Mouse (Mus musculus): ENCODE measurements around the gene Vamp3. TPM values are rescaled to one million over a fixed set of nuclear protein-coding genes. Genes with fewer than 3 reads are reported as not detected.
"Not testable (repeated sequence)": the region's sequence is repeated elsewhere in the genome, so short reads cannot be mapped to it uniquely, and the experiment has no call there.

The Vamp3 gene
- polyA plus RNA-seq, 1 experiment: 55.8 TPM

DNA sequence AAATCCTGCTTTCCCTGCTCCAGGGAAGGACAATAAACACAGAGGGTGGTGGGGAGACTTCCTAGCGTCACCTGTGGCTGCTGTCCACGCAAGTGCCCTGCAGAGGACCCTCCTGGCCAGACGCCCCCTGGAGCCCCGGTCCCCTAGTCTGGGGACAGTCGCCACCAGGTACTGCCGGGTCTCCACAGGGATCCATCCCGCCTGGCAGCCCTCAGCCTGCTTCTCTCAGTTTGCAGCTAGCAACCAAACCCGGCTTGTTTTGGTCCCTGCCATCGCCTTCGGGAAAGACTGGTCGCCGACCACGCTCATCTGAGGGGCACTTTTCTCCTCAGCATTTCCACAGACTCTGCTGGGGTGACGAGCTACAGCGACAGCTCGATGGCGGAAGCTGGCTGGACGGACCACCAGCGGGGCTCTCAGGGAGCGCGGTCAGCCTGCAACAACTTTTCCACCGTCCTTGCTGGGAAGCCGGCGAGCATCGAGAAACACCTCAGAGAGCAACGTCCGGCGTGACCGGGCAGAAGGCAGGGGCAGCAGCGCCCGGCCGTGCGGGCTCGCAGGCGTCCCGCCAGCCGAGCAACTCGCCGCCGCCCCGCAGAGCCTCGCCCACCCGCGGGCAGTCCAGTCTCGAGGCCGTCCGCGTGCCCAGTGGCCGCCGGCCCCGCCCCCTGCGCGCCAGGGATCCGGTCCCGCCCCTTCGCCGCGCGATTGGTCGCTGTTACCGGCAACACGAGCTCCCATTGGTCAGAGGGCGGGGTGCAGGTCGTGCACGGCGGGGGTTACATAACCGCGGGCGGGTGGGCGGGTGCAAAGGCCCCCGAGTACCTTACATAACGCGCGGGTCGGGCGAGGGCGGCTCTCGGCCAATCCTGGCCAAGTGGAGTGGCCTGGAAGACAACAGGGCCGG, 13.5 kb downstream of the Vamp3 start, which contains the start of gene Per3:
Per3 (minus strand) TSS at position 629 of the 907 bp plus-strand sequence.
- TF ChIP-seq POLR2A (IDR thresholded peaks at IDR 0.05; ENCODE audit: borderline replicate concordance, extremely low read depth, insufficient read depth, insufficient read length, poor library complexity, severe bottlenecking): peak; percentile 73
- TF ChIP-seq CTCF (IDR thresholded peaks at IDR 0.05; ENCODE audit: borderline replicate concordance, extremely low read depth, insufficient read depth, insufficient read length): no peak
- DNase-seq (ENCODE audit: low read depth): peak; percentile 96

DNA sequence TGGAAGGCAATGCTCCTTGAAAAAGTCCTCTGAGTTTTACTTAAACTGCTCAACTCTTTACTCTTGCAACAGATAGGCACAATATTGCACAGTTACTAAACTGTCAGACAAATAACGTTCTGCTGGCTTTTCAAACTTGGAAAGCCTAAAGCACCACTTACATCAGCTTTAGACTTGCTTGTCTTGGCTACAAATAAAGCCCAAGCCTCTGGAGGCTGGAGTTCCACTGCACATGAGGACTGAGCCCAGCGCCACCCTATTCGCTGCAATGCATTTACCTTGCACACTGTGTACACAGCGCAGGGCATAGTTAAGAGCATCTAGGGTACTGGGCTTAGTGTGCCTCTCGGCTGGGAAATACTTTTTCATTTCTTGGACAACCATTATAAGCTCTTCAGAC, 14.5 kb downstream of the Vamp3 start:
- peak; percentile 5 for DNase-seq (ENCODE audit: low read depth)
- no peak for TF ChIP-seq CTCF (IDR thresholded peaks at IDR 0.05; ENCODE audit: borderline replicate concordance, extremely low read depth, insufficient read depth, insufficient read length)
- no peak for TF ChIP-seq POLR2A (IDR thresholded peaks at IDR 0.05; ENCODE audit: borderline replicate concordance, extremely low read depth, insufficient read depth, insufficient read length, poor library complexity, severe bottlenecking)

DNA sequence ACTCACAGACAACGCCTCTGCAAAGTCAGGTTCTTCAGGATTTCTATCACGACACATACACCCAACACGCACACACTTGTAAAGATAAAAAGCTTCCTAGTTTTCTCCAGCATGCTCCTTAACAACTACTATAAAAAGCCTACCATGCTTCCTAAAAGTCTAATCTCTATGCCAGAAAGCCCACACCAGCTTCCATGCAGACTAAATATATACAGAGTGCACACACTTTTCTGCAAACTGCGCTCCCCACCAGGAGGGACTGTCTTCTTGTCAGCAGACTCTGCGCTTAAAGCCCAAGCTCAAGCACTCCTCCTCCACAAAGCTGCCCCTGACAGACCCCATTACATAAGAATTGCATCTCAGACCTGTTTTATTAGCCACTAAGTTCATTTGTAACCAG, 16.3 kb downstream of the Vamp3 start:
- TF ChIP-seq CTCF (IDR thresholded peaks at IDR 0.05; ENCODE audit: borderline replicate concordance, extremely low read depth, insufficient read depth, insufficient read length) (no peak), POLR2A (IDR thresholded peaks at IDR 0.05; ENCODE audit: borderline replicate concordance, extremely low read depth, insufficient read depth, insufficient read length, poor library complexity, severe bottlenecking) (no peak)
- no peak for DNase-seq (ENCODE audit: low read depth)

DNA sequence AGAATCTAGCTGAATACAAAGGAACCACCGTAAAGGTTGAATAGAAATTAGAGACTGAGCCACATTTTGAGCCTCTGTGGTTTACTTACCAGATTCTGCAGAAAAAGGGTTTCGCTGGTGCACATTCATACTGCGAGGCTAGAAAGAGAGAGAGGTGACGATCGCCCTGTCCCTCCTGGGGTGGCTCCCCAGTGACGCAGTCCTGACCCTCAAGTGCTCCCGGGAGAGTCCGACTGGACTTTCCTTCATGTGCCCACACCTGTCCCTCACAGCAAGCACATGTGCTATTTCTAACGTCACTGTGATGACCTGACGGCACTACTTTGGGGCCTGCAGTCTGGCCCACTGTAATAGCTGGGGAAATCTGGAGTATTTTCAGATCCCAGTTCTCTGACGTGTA, 20.0 kb downstream of the Vamp3 start:
- TF ChIP-seq POLR2A (IDR thresholded peaks at IDR 0.05; ENCODE audit: borderline replicate concordance, extremely low read depth, insufficient read depth, insufficient read length, poor library complexity, severe bottlenecking) (no peak), CTCF (IDR thresholded peaks at IDR 0.05; ENCODE audit: borderline replicate concordance, extremely low read depth, insufficient read depth, insufficient read length) (no peak)
- DNase-seq (ENCODE audit: low read depth): no peak

DNA sequence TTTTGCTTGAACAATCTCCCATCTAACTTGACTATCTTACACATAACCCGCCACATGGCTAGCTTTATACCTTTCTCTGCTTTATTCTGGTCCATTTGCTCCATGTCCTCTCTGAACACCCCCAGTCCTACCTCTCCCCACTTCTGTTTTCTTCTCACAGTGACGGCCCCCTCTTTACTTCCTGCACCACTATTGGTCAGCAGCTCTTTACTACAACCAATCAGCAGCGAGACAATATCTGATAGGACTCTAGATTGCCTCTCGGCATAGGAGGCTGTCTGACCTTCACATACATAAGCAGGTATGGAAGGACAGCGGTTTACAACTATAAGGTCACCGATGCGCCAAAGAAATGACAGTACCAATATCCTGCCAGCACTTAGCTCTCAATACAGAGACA, 21.2 kb downstream of the Vamp3 start:
- DNase-seq (ENCODE audit: low read depth): no peak
- TF ChIP-seq CTCF (IDR thresholded peaks at IDR 0.05; ENCODE audit: borderline replicate concordance, extremely low read depth, insufficient read depth, insufficient read length): no peak
- TF ChIP-seq POLR2A (IDR thresholded peaks at IDR 0.05; ENCODE audit: borderline replicate concordance, extremely low read depth, insufficient read depth, insufficient read length, poor library complexity, severe bottlenecking): no peak

DNA sequence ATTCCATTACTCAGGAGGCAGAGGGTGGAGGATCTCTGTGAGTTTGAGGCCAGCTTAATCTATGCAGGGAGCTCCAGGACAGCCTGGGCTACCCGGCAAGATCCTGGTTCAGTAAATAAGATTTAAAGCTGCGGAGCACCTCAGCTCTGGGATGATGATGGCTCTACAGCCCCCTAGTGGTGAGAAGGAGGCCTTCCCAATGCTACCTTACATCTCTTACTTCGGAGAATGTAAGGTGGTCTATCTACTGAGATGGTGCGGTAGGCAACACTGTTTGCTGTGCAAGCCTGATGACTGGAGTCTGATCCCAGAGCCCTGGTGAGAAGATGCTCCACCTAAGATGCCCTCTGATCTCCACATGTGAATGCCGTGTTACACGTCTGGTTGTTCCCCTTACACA, 30.8 kb downstream of the Vamp3 start:
- DNase-seq (ENCODE audit: low read depth): peak; percentile 68

DNA sequence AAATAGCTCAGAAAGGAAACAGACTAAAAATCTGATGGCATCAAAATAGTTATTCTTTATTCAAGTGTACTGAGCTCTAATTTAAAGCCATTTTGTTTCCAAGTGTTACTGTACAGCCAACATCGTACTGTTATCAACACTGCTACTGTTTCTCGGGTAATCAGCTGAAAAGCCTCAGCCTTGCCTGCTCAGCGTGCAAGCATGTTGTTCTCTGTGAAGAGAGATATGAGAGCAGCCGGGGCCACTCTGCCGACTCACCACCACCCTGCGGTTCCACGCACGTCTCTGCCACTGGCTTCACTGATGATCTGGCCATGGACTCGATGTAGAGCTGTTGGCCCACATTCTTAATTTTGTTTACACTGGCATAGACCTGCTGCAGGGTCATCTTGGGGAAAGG, 33.6 kb downstream of the Vamp3 start:
- TF ChIP-seq CTCF (IDR thresholded peaks at IDR 0.05; ENCODE audit: borderline replicate concordance, extremely low read depth, insufficient read depth, insufficient read length): no peak
- no peak for TF ChIP-seq POLR2A (IDR thresholded peaks at IDR 0.05; ENCODE audit: borderline replicate concordance, extremely low read depth, insufficient read depth, insufficient read length, poor library complexity, severe bottlenecking)
- no peak for DNase-seq (ENCODE audit: low read depth)

More for the DNA sequence above, 30.8 kb downstream of the Vamp3 start:
- no peak for TF ChIP-seq POLR2A (IDR thresholded peaks at IDR 0.05; ENCODE audit: borderline replicate concordance, extremely low read depth, insufficient read depth, insufficient read length, poor library complexity, severe bottlenecking)
- peak; percentile 85; the same call in 1 of the 2 replicates for TF ChIP-seq CTCF (IDR thresholded peaks at IDR 0.05; ENCODE audit: borderline replicate concordance, extremely low read depth, insufficient read depth, insufficient read length)

DNA sequence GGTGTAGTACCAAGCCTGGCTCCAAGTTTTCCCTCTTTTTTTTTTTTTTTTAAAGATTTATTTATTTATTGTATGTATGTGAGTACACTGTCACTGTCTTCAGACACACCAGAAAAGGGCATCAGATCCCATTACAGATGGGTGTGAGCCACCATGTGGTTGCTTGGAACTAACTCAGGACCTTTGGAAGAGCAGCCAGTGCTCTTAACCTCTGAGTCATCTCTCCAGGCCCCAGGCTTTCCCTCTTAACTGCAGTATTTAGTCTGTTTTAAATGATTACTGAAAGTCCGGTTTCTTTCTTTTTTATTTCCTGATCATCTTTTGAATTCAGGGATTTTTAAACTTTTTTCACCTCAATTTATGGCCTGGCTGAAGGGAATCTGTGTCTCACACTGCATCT, 40.4 kb downstream of the Vamp3 start:
- not testable (repeated sequence) for DNase-seq (ENCODE audit: low read depth)

DNA sequence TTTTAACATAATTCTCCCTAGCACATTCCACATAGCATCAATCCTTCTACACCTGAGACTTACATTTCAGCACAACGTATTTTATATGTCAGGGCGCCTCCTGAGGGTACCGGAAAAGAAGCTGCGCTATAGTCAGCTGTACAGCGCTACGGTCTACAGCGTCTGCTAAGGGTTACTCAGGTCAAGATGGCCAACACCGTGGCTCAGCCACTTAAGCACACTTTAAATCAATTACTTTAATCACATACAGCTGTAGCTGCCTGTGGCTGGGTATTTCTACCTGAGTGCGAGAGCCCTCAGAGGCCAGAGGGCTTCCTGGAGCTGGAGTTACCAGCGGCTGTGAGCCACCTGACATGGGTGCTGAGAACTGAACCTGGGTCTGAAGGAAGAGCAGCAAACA, 41.8 kb downstream of the Vamp3 start:
- TF ChIP-seq POLR2A (IDR thresholded peaks at IDR 0.05; ENCODE audit: borderline replicate concordance, extremely low read depth, insufficient read depth, insufficient read length, poor library complexity, severe bottlenecking): no peak
- no peak for TF ChIP-seq CTCF (IDR thresholded peaks at IDR 0.05; ENCODE audit: borderline replicate concordance, extremely low read depth, insufficient read depth, insufficient read length)
- DNase-seq (ENCODE audit: low read depth): no peak

DNA sequence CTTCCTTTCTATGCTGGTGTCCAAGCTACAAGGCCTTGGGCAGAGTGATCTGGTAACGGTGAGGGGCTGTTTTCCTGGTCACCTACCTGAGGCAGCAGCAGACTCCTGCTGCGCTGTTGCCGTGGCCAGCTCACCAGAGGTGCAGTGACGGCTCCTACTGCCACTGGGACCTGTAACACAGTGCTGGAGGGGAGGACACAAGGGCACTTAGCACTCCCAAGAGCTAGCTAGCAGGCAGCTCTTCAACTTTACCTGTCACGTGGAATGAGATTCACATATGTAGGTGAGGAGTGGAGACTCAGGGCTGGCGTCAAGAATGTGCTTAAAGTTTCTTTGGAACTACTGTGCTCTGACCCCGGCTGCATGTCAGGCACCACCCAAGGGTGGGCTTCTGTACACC, 47.4 kb downstream of the Vamp3 start:
- no peak for DNase-seq (ENCODE audit: low read depth)
- TF ChIP-seq POLR2A (IDR thresholded peaks at IDR 0.05; ENCODE audit: borderline replicate concordance, extremely low read depth, insufficient read depth, insufficient read length, poor library complexity, severe bottlenecking): no peak
- TF ChIP-seq CTCF (IDR thresholded peaks at IDR 0.05; ENCODE audit: borderline replicate concordance, extremely low read depth, insufficient read depth, insufficient read length): no peak

DNA sequence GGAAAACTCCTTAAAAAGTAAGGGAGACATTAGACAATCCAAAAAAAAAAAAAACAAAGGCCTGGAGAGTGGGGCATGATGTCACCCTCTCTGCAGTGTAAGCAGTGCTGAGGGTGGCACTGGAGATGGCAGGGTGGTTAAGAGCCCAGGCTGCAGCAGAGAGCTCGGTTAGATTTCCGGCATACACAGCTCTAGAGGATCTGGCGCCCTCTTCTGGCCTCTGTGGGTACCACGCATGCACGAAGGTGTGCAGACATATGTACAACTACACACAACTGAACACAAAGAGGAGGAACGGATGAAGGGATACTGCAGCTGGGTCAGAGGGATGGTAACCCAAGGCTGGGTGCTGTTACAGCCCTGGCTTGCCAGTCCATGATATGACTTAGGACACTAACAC, 50.8 kb downstream of the Vamp3 start:
- peak; percentile 62 for TF ChIP-seq CTCF (IDR thresholded peaks at IDR 0.05; ENCODE audit: borderline replicate concordance, extremely low read depth, insufficient read depth, insufficient read length)
- TF ChIP-seq POLR2A (IDR thresholded peaks at IDR 0.05; ENCODE audit: borderline replicate concordance, extremely low read depth, insufficient read depth, insufficient read length, poor library complexity, severe bottlenecking): no peak
- peak; percentile 15 for DNase-seq (ENCODE audit: low read depth)

DNA sequence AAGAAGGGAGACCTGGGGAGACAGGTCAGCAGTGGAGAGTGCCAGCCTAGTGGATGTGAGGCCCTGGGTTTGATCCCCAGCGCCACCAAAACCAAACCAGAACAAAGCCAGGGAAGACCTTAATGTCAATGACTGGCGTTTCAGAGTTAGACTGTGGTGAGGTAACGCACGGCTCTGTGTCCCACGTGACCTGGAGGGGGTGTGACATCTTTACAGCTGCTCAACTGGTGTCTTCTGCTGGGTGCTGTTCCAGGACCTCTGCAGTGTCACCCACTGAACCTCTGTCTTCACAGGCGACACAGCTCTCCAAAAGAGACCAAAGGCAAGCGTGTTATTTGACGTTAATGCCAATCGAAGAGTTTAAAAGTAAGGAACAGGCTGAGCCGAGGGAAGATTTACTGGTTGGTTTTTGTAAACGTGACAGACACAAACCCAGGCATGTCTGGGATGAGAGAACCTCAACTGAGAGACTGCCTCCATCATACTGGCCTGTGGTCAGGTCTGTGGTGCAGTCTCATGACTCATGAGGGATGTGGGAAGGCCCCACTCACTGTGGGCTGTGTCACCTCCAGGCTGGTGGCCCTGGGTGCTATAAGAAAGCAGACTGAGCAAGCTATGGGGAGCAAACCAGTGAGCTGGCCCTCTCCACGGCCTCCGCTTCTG, 52.0 kb downstream of the Vamp3 start:
- no peak for DNase-seq (ENCODE audit: low read depth)
- TF ChIP-seq CTCF (IDR thresholded peaks at IDR 0.05; ENCODE audit: borderline replicate concordance, extremely low read depth, insufficient read depth, insufficient read length) (no peak), POLR2A (IDR thresholded peaks at IDR 0.05; ENCODE audit: borderline replicate concordance, extremely low read depth, insufficient read depth, insufficient read length, poor library complexity, severe bottlenecking) (no peak)

All from brain, embryonic 14.5 days (tissue).